Mouse (Mus musculus): Measurements from ENCODE around the gene Bcat2. TPM values are rescaled to one million over a fixed set of nuclear protein-coding genes. Genes with fewer than 3 reads are reported as not detected.
A peak's percentile ranks its signal among the peaks of the same experiment; 100 is the strongest.

Bcat2 gene
- polyA plus RNA-seq, 2 experiments, result 60.4 to 67.6 TPM

GRCm38 (mm10) chr7:45635711-45636688, 66.0 kb downstream of the Bcat2 start:
- Histone ChIP-seq H3K36me3 (ENCODE audit: control insufficient read depth, insufficient read depth, low read length) (0 out of 2 replicates have a peak, but pooled peaks cover 7% of the 10 kb centered on the region), H3K4me1 (ENCODE audit: control insufficient read depth, insufficient read depth, low read length) (peaks cover 16% of the 10 kb centered on the region), H3K4me3 (replicated peaks; ENCODE audit: low read length) (no peak overlapping the region), H3K27me3 (ENCODE audit: control insufficient read depth, insufficient read depth, low read length) (no peaks in the 10 kb centered on the region), H3K4me2 (replicated peaks; ENCODE audit: low read depth, low read length, severe bottlenecking) (no peak overlapping the region), H3K27ac (replicated peaks; ENCODE audit: low read depth, low read length) (no peak overlapping the region), H3K9me3 (ENCODE audit: control insufficient read depth, low read length) (no peaks in the 10 kb centered on the region), H3K9ac (ENCODE audit: low read depth, low read length, severe bottlenecking) (no peak overlapping the region)
- ATAC-seq (ENCODE audit: low FRiP score, low read depth), result no peak
- DNase-seq (ENCODE audit: low spot score), result peak; percentile 41
- no peak for TF ChIP-seq POLR2A (IDR thresholded peaks at IDR 0.05; ENCODE audit: borderline replicate concordance, extremely low read depth, insufficient read depth, insufficient read length)
- 81% methylated on average over 15 of the region's 15 CpGs for WGBS

GRCm38 (mm10) chr7:45637710-45638109, 67.8 kb downstream of the Bcat2 start:
- Histone ChIP-seq H3K9ac (ENCODE audit: low read depth, low read length, severe bottlenecking) (no peak overlapping the region), H3K4me1 (ENCODE audit: control insufficient read depth, insufficient read depth, low read length) (peaks cover 27% of the 10 kb centered on the region), H3K27ac (replicated peaks; ENCODE audit: low read depth, low read length) (no peak overlapping the region), H3K4me3 (replicated peaks; ENCODE audit: low read length) (no peak overlapping the region), H3K27me3 (ENCODE audit: control insufficient read depth, insufficient read depth, low read length) (no peaks in the 10 kb centered on the region), H3K9me3 (ENCODE audit: control insufficient read depth, low read length) (no peaks in the 10 kb centered on the region), H3K36me3 (ENCODE audit: control insufficient read depth, insufficient read depth, low read length) (0 out of 2 replicates have a peak, but pooled peaks cover 7% of the 10 kb centered on the region), H3K4me2 (replicated peaks; ENCODE audit: low read depth, low read length, severe bottlenecking) (no peak overlapping the region)
- DNase-seq (ENCODE audit: low spot score) (no peak), ATAC-seq (ENCODE audit: low FRiP score, low read depth) (no peak)
- 96% methylated on average over 6 of the region's 6 CpGs for WGBS
- no peak for TF ChIP-seq POLR2A (IDR thresholded peaks at IDR 0.05; ENCODE audit: borderline replicate concordance, extremely low read depth, insufficient read depth, insufficient read length)

GRCm38 (mm10) chr7:45638623-45639401, 68.9 kb downstream of the Bcat2 start:
- Histone ChIP-seq H3K9ac (ENCODE audit: low read depth, low read length, severe bottlenecking) (peak overlapping the region; percentile 38; the same call in 1 of the 2 replicates), H3K4me1 (ENCODE audit: control insufficient read depth, insufficient read depth, low read length) (peaks cover 30% of the 10 kb centered on the region)

More at GRCm38 (mm10) chr7:45638623-45639401, 68.9 kb downstream of the Bcat2 start:
- WGBS, result 19% methylated on average over 29 of the region's 29 CpGs
- 0 out of 2 replicates have a peak, but pooled peaks cover 7% of the 10 kb centered on the region for H3K36me3 ChIP-seq (ENCODE audit: control insufficient read depth, insufficient read depth, low read length)
- DNase-seq (ENCODE audit: low spot score), result peak; percentile 98
- peak overlapping the region; percentile 52 for H3K4me2 ChIP-seq (replicated peaks; ENCODE audit: low read depth, low read length, severe bottlenecking)
- ATAC-seq (ENCODE audit: low FRiP score, low read depth), result peak; percentile 85
- H3K4me3 ChIP-seq (replicated peaks; ENCODE audit: low read length), result peak overlapping the region; percentile 29
- peak; percentile 67; the same call in 1 of the 2 replicates for TF ChIP-seq POLR2A (IDR thresholded peaks at IDR 0.05; ENCODE audit: borderline replicate concordance, extremely low read depth, insufficient read depth, insufficient read length)
- H3K9me3 ChIP-seq (ENCODE audit: control insufficient read depth, low read length), result no peaks in the 10 kb centered on the region
- H3K27me3 ChIP-seq (ENCODE audit: control insufficient read depth, insufficient read depth, low read length), result no peaks in the 10 kb centered on the region
- no peak overlapping the region for H3K27ac ChIP-seq (replicated peaks; ENCODE audit: low read depth, low read length)

Other genes starting within 250 kb of the Bcat2 start
Only the 30 nearest of the 36 such genes appear.
- 4.1 and 4.7 TPM in 2 replicates for gene Lin7b, start 199.6 kb upstream of the Bcat2 start, polyA plus RNA-seq (2012; rRNA removed)
- 1.7 and 2.2 TPM in 2 replicates for gene Lin7b, start 199.6 kb upstream of the Bcat2 start, polyA plus RNA-seq (2014; fragmentation: Nextera tagmentation; extraction: Ambion mirVana)
- 539 and 694 TPM in 2 replicates for gene Snrnp70, start 174.4 kb upstream of the Bcat2 start, polyA plus RNA-seq (2012; rRNA removed)
- gene Snrnp70, start 174.4 kb upstream of the Bcat2 start, polyA plus RNA-seq (2014; fragmentation: Nextera tagmentation; extraction: Ambion mirVana), result 69.7 and 73.7 TPM in 2 replicates
- gene Kcna7, start 164.5 kb upstream of the Bcat2 start, polyA plus RNA-seq (2012; rRNA removed), result 0.10 TPM in 2 replicates
- 0.11 TPM in 1 of 2 replicates, not detected in the other for gene Kcna7, start 164.5 kb upstream of the Bcat2 start, polyA plus RNA-seq (2014; fragmentation: Nextera tagmentation; extraction: Ambion mirVana)
- 4.2 and 4.5 TPM in 2 replicates for gene Ntf5, start 156.5 kb upstream of the Bcat2 start, polyA plus RNA-seq (2012; rRNA removed)
- gene Ntf5, start 156.5 kb upstream of the Bcat2 start, polyA plus RNA-seq (2014; fragmentation: Nextera tagmentation; extraction: Ambion mirVana), result 4.4 and 6.0 TPM in 2 replicates
- gene Lhb, start 149.3 kb upstream of the Bcat2 start, polyA plus RNA-seq (2012; rRNA removed), result 0.50 and 1.4 TPM in 2 replicates
- gene Lhb, start 149.3 kb upstream of the Bcat2 start, polyA plus RNA-seq (2014; fragmentation: Nextera tagmentation; extraction: Ambion mirVana), result not detected in 2 replicates
- 44.1 and 59.1 TPM in 2 replicates for gene Gys1, start 135.3 kb upstream of the Bcat2 start, polyA plus RNA-seq (2012; rRNA removed)
- gene Gys1, start 135.3 kb upstream of the Bcat2 start, polyA plus RNA-seq (2014; fragmentation: Nextera tagmentation; extraction: Ambion mirVana), result 35.8 and 37.3 TPM in 2 replicates
- gene Ruvbl2, start 132.1 kb upstream of the Bcat2 start, polyA plus RNA-seq (2012; rRNA removed), result 120 TPM in 2 replicates
- 119 and 126 TPM in 2 replicates for gene Ruvbl2, start 132.1 kb upstream of the Bcat2 start, polyA plus RNA-seq (2014; fragmentation: Nextera tagmentation; extraction: Ambion mirVana)
- 1,503 and 2,450 TPM in 2 replicates for gene Ftl1, start 110.3 kb upstream of the Bcat2 start, polyA plus RNA-seq (2012; rRNA removed)
- gene Ftl1, start 110.3 kb upstream of the Bcat2 start, polyA plus RNA-seq (2014; fragmentation: Nextera tagmentation; extraction: Ambion mirVana), result 4,726 and 4,986 TPM in 2 replicates
- 127 and 164 TPM in 2 replicates for gene Bax, start 103.3 kb upstream of the Bcat2 start, polyA plus RNA-seq (2012; rRNA removed)
- gene Bax, start 103.3 kb upstream of the Bcat2 start, polyA plus RNA-seq (2014; fragmentation: Nextera tagmentation; extraction: Ambion mirVana), result 133 and 140 TPM in 2 replicates
- 0.82 and 1.3 TPM in 2 replicates for gene Tulp2, start 88.3 kb upstream of the Bcat2 start, polyA plus RNA-seq (2012; rRNA removed)
- 1.2 and 2.0 TPM in 2 replicates for gene Tulp2, start 88.3 kb upstream of the Bcat2 start, polyA plus RNA-seq (2014; fragmentation: Nextera tagmentation; extraction: Ambion mirVana)
- not detected in 2 replicates for gene Gm45808, start 83.3 kb upstream of the Bcat2 start, polyA plus RNA-seq (2012; rRNA removed)
- not detected in 2 replicates for gene Gm45808, start 83.3 kb upstream of the Bcat2 start, polyA plus RNA-seq (2014; fragmentation: Nextera tagmentation; extraction: Ambion mirVana)
- 2.4 and 2.9 TPM in 2 replicates for gene Dhdh, start 81.3 kb upstream of the Bcat2 start, polyA plus RNA-seq (2012; rRNA removed)
- gene Dhdh, start 81.3 kb upstream of the Bcat2 start, polyA plus RNA-seq (2014; fragmentation: Nextera tagmentation; extraction: Ambion mirVana), result 2.0 and 2.6 TPM in 2 replicates
- 293 and 299 TPM in 2 replicates for gene Nucb1, start 59.7 kb upstream of the Bcat2 start, polyA plus RNA-seq (2012; rRNA removed)
- gene Nucb1, start 59.7 kb upstream of the Bcat2 start, polyA plus RNA-seq (2014; fragmentation: Nextera tagmentation; extraction: Ambion mirVana), result 239 and 254 TPM in 2 replicates
- 27.5 and 29.8 TPM in 2 replicates for gene Ppp1r15a, start 43.9 kb upstream of the Bcat2 start, polyA plus RNA-seq (2012; rRNA removed)
- 21.2 and 22.1 TPM in 2 replicates for gene Ppp1r15a, start 43.9 kb upstream of the Bcat2 start, polyA plus RNA-seq (2014; fragmentation: Nextera tagmentation; extraction: Ambion mirVana)
- gene Plekha4, start 43.8 kb upstream of the Bcat2 start, polyA plus RNA-seq (2012; rRNA removed), result 13.1 and 17.2 TPM in 2 replicates
- 4.3 and 4.6 TPM in 2 replicates for gene Plekha4, start 43.8 kb upstream of the Bcat2 start, polyA plus RNA-seq (2014; fragmentation: Nextera tagmentation; extraction: Ambion mirVana)
- 1.1 and 1.2 TPM in 2 replicates for gene Hsd17b14, start 15.3 kb upstream of the Bcat2 start, polyA plus RNA-seq (2012; rRNA removed)
- 0.44 and 0.92 TPM in 2 replicates for gene Hsd17b14, start 15.3 kb upstream of the Bcat2 start, polyA plus RNA-seq (2014; fragmentation: Nextera tagmentation; extraction: Ambion mirVana)
- gene Fgf21, start 45.3 kb downstream of the Bcat2 start, polyA plus RNA-seq (2012; rRNA removed), result 0.58 and 0.73 TPM in 2 replicates
- 0.43 and 0.66 TPM in 2 replicates for gene Fgf21, start 45.3 kb downstream of the Bcat2 start, polyA plus RNA-seq (2014; fragmentation: Nextera tagmentation; extraction: Ambion mirVana)
- gene Fut1, start 47.1 kb downstream of the Bcat2 start, polyA plus RNA-seq (2012; rRNA removed), result 1.0 and 1.9 TPM in 2 replicates
- 1.2 and 1.8 TPM in 2 replicates for gene Fut1, start 47.1 kb downstream of the Bcat2 start, polyA plus RNA-seq (2014; fragmentation: Nextera tagmentation; extraction: Ambion mirVana)
- 0.33 and 0.43 TPM in 2 replicates for gene Izumo1, start 51.7 kb downstream of the Bcat2 start, polyA plus RNA-seq (2012; rRNA removed)
- 0.39 TPM in 1 of 2 replicates, not detected in the other for gene Izumo1, start 51.7 kb downstream of the Bcat2 start, polyA plus RNA-seq (2014; fragmentation: Nextera tagmentation; extraction: Ambion mirVana)
- gene Rasip1, start 57.3 kb downstream of the Bcat2 start, polyA plus RNA-seq (2012; rRNA removed), result 14.1 and 16.7 TPM in 2 replicates
- 11.0 and 11.8 TPM in 2 replicates for gene Rasip1, start 57.3 kb downstream of the Bcat2 start, polyA plus RNA-seq (2014; fragmentation: Nextera tagmentation; extraction: Ambion mirVana)
- gene Mamstr, start 69.8 kb downstream of the Bcat2 start, polyA plus RNA-seq (2012; rRNA removed), result 34.6 and 43.9 TPM in 2 replicates
- gene Mamstr, start 69.8 kb downstream of the Bcat2 start, polyA plus RNA-seq (2014; fragmentation: Nextera tagmentation; extraction: Ambion mirVana), result 15.7 and 19.8 TPM in 2 replicates
- 1.1 and 1.4 TPM in 2 replicates for gene Fut2, start 96.2 kb downstream of the Bcat2 start, polyA plus RNA-seq (2012; rRNA removed)
- gene Fut2, start 96.2 kb downstream of the Bcat2 start, polyA plus RNA-seq (2014; fragmentation: Nextera tagmentation; extraction: Ambion mirVana), result 2.2 and 2.9 TPM in 2 replicates
- gene Ntn5, start 113.9 kb downstream of the Bcat2 start, polyA plus RNA-seq (2012; rRNA removed), result 1.3 and 2.1 TPM in 2 replicates
- 0.59 and 0.86 TPM in 2 replicates for gene Ntn5, start 113.9 kb downstream of the Bcat2 start, polyA plus RNA-seq (2014; fragmentation: Nextera tagmentation; extraction: Ambion mirVana)
- 1.7 and 2.8 TPM in 2 replicates for gene Sec1, start 124.2 kb downstream of the Bcat2 start, polyA plus RNA-seq (2012; rRNA removed)
- gene Sec1, start 124.2 kb downstream of the Bcat2 start, polyA plus RNA-seq (2014; fragmentation: Nextera tagmentation; extraction: Ambion mirVana), result 0.46 and 0.92 TPM in 2 replicates
- 34.1 and 46.4 TPM in 2 replicates for gene Car11, start 129.7 kb downstream of the Bcat2 start, polyA plus RNA-seq (2012; rRNA removed)
- 9.5 and 10.6 TPM in 2 replicates for gene Car11, start 129.7 kb downstream of the Bcat2 start, polyA plus RNA-seq (2014; fragmentation: Nextera tagmentation; extraction: Ambion mirVana)
- gene Dbp, start 134.9 kb downstream of the Bcat2 start, polyA plus RNA-seq (2012; rRNA removed), result 15.1 and 16.8 TPM in 2 replicates
- 7.0 and 8.9 TPM in 2 replicates for gene Dbp, start 134.9 kb downstream of the Bcat2 start, polyA plus RNA-seq (2014; fragmentation: Nextera tagmentation; extraction: Ambion mirVana)
- gene Rpl18, start 145.3 kb downstream of the Bcat2 start, polyA plus RNA-seq (2012; rRNA removed), result 1,056 and 1,196 TPM in 2 replicates
- 1,210 and 1,246 TPM in 2 replicates for gene Rpl18, start 145.3 kb downstream of the Bcat2 start, polyA plus RNA-seq (2014; fragmentation: Nextera tagmentation; extraction: Ambion mirVana)
- gene Sphk2, start 147.8 kb downstream of the Bcat2 start, polyA plus RNA-seq (2012; rRNA removed), result 36.9 and 48.5 TPM in 2 replicates
- gene Sphk2, start 147.8 kb downstream of the Bcat2 start, polyA plus RNA-seq (2014; fragmentation: Nextera tagmentation; extraction: Ambion mirVana), result 27.5 and 29.2 TPM in 2 replicates
- 0.92 and 0.95 TPM in 2 replicates for gene Fam83e, start 151.1 kb downstream of the Bcat2 start, polyA plus RNA-seq (2012; rRNA removed)
- gene Fam83e, start 151.1 kb downstream of the Bcat2 start, polyA plus RNA-seq (2014; fragmentation: Nextera tagmentation; extraction: Ambion mirVana), result 0.30 and 0.48 TPM in 2 replicates
- not detected in 2 replicates for gene Spaca4, start 155.7 kb downstream of the Bcat2 start, polyA plus RNA-seq (2012; rRNA removed)
- not detected in 2 replicates for gene Spaca4, start 155.7 kb downstream of the Bcat2 start, polyA plus RNA-seq (2014; fragmentation: Nextera tagmentation; extraction: Ambion mirVana)

Measured in limb, embryonic 14.5 days (tissue).